Mouse (Mus musculus) hindbrain, postnatal 0 days (tissue): ENCODE measurements at regions not wholly inside any gene's neighbourhood (a gene's known extent, or its start where the extent isn't known, plus 50 kb on each side); places are given as distances from the start of the nearest gene placed in this dataset.

Source experiments
- ATAC-seq: fragments of 200-750 bp; cut with Nextera tagmentation; 2 replicates; pipeline ENCODE4 v1.8.0; 2017; ENCODE audit warnings: mild to moderate bottlenecking, moderate TSS enrichment, moderate library complexity
- DNase-seq: peaks from one replicate; pipeline ENCODE4 v3.0.0-alpha.2; 2015; ENCODE audit warnings: low spot score
- H3K27ac ChIP-seq: fragments of 300-500 bp; sonication (generic); 2 replicates; pipeline ENCODE4 v1.5.1; 2014; ENCODE audit warnings: mild to moderate bottlenecking
- H3K27me3 ChIP-seq: fragments of 300-500 bp; sonication (generic); 2 replicates; pipeline ENCODE4 v1.6.1; 2014; ENCODE audit warnings: low read length, mixed read lengths; ENCODE audit not compliant: insufficient read depth
- H3K36me3 ChIP-seq: fragments of 300-500 bp; sonication (generic); 2 replicates; pipeline ENCODE4 v1.6.1; 2014; ENCODE audit warnings: low read length, mixed read lengths; ENCODE audit not compliant: insufficient read depth
- H3K4me1 ChIP-seq: fragments of 300-500 bp; sonication (generic); 2 replicates; pipeline ENCODE4 v1.6.1; 2014; ENCODE audit warnings: antibody characterized with exemption, low read length, mixed read lengths; ENCODE audit not compliant: insufficient read depth
- H3K4me2 ChIP-seq: fragments of 300-500 bp; sonication (generic); 2 replicates; pipeline ENCODE4 v1.6.1; 2014; ENCODE audit warnings: low read depth, mild to moderate bottlenecking, low read length, moderate library complexity, mixed read lengths
- H3K4me3 ChIP-seq: fragments of 300-500 bp; sonication (generic); 2 replicates; pipeline ENCODE4 v1.5.1; 2014; ENCODE audit warnings: low read length
- H3K9ac ChIP-seq: fragments of 300-500 bp; sonication (generic); replicated peaks from 2 replicates; pipeline ENCODE4 v1.6.1; 2014; ENCODE audit warnings: mild to moderate bottlenecking, low read length, moderate library complexity, mixed read lengths
- H3K9me3 ChIP-seq: fragments of 300-500 bp; sonication (generic); 2 replicates; pipeline ENCODE4 v1.6.1; 2016; ENCODE audit warnings: low read length, mixed read lengths
- CTCF ChIP-seq: IDR thresholded peaks from 2 replicates; pipeline ENCODE4 v1.5.1; 2016; ENCODE audit warnings: antibody characterized with exemption, control low read depth, low read depth
- WGBS: fragments of 180-500 bp; shearing (Covaris S2); extraction: QIAGEN DNeasy Blood & Tissue Kit; methylation state at CpG from one replicate; pipeline ENCODE4 v1.1.7; 2014; 5-methylcytosine and 5-hydroxymethylcytosine counted together

- Histone ChIP-seq H3K4me3 (no peak overlapping the region), H3K9me3 (no peaks in the 10 kb centered on the region), H3K27me3 (no peaks in the 10 kb centered on the region), H3K9ac (no peak overlapping the region), H3K27ac (no peak overlapping the region), H3K4me1 (no peaks in the 10 kb centered on the region), H3K36me3 (no peaks in the 10 kb centered on the region), H3K4me2 (no peak overlapping the region)
- ATAC-seq (no peak), DNase-seq (no peak)
- no peak for TF ChIP-seq CTCF
These were observed 420.6 kb upstream of the Tshz3 start for GRCm38 (mm10) chr7:36277275-36277674.

- Histone ChIP-seq H3K27ac (no peak overlapping the region), H3K27me3 (no peaks in the 10 kb centered on the region), H3K4me1 (no peaks in the 10 kb centered on the region), H3K9me3 (no peaks in the 10 kb centered on the region), H3K9ac (no peak overlapping the region), H3K4me2 (no peak overlapping the region), H3K36me3 (no peaks in the 10 kb centered on the region), H3K4me3 (no peak overlapping the region)
- TF ChIP-seq CTCF: no peak
- DNase-seq: no peak
- ATAC-seq: no peak
- WGBS: 35% methylated on average over 5 of the region's 5 CpGs
These were observed 429.0 kb upstream of the Tshz3 start for GRCm38 (mm10) chr7:36268966-36269365.

- Histone ChIP-seq H3K4me1 (no peaks in the 10 kb centered on the region), H3K9ac (no peak overlapping the region), H3K4me2 (no peak overlapping the region), H3K9me3 (no peaks in the 10 kb centered on the region), H3K36me3 (no peaks in the 10 kb centered on the region), H3K27ac (no peak overlapping the region), H3K27me3 (no peaks in the 10 kb centered on the region), H3K4me3 (no peak overlapping the region)
- no peak for ATAC-seq
- no peak for DNase-seq
- TF ChIP-seq CTCF: no peak
- WGBS: 79% methylated on average over 7 of the region's 7 CpGs
These were observed 432.6 kb upstream of the Tshz3 start for GRCm38 (mm10) chr7:36265163-36265823.

GRCm38 (mm10) chr7:36262124-36262710, 435.7 kb upstream of the Tshz3 start:
- H3K4me2 ChIP-seq: no peak overlapping the region
- no peaks in the 10 kb centered on the region for H3K9me3 ChIP-seq
- H3K36me3 ChIP-seq: no peaks in the 10 kb centered on the region
- no peak overlapping the region for H3K27ac ChIP-seq
- H3K4me1 ChIP-seq: no peaks in the 10 kb centered on the region
- H3K27me3 ChIP-seq: no peaks in the 10 kb centered on the region
- ATAC-seq (no peak), DNase-seq (no peak)
- TF ChIP-seq CTCF: no peak
- WGBS: 79% methylated on average over 8 of the region's 8 CpGs
- no peak overlapping the region for H3K9ac ChIP-seq
- no peak overlapping the region for H3K4me3 ChIP-seq

- Histone ChIP-seq H3K36me3 (no peaks in the 10 kb centered on the region), H3K27me3 (no peaks in the 10 kb centered on the region), H3K9ac (no peak overlapping the region), H3K9me3 (no peaks in the 10 kb centered on the region), H3K4me2 (no peak overlapping the region), H3K4me1 (no peaks in the 10 kb centered on the region), H3K27ac (no peak overlapping the region), H3K4me3 (no peak overlapping the region)
- ATAC-seq (no peak), DNase-seq (no peak)
- no peak for TF ChIP-seq CTCF
- WGBS: 90% methylated on average over 15 of the region's 15 CpGs
These were observed 440.8 kb upstream of the Tshz3 start for GRCm38 (mm10) chr7:36257102-36257501.

- no peak overlapping the region for H3K9ac ChIP-seq
- H3K9me3 ChIP-seq: 0 out of 2 replicates have a peak, but pooled peaks cover 4% of the 10 kb centered on the region
- no peak overlapping the region for H3K4me3 ChIP-seq
- DNase-seq (no peak), ATAC-seq (no peak)
- no peaks in the 10 kb centered on the region for H3K27me3 ChIP-seq
- H3K27ac ChIP-seq: no peak overlapping the region
- H3K4me2 ChIP-seq: no peak overlapping the region
- TF ChIP-seq CTCF: no peak
- H3K36me3 ChIP-seq: no peaks in the 10 kb centered on the region
- no peaks in the 10 kb centered on the region for H3K4me1 ChIP-seq
These were observed 444.6 kb upstream of the Zfp507 start for GRCm38 (mm10) chr7:36247356-36247755.

GRCm38 (mm10) chr7:36236673-36237072, 433.9 kb upstream of the Zfp507 start:
- H3K36me3 ChIP-seq: no peaks in the 10 kb centered on the region
- H3K9me3 ChIP-seq: peaks cover 3% of the 10 kb centered on the region; the same call in 1 of the 2 replicates
- ATAC-seq (no peak), DNase-seq (no peak)
- peak; percentile 34 for TF ChIP-seq CTCF
- H3K4me2 ChIP-seq: no peak overlapping the region
- no peak overlapping the region for H3K4me3 ChIP-seq
- H3K27ac ChIP-seq: no peak overlapping the region
- WGBS: 95% methylated on average over 2 of the region's 2 CpGs
- no peak overlapping the region for H3K9ac ChIP-seq
- no peaks in the 10 kb centered on the region for H3K4me1 ChIP-seq
- no peaks in the 10 kb centered on the region for H3K27me3 ChIP-seq
